Mouse (Mus musculus): Measurements from ENCODE around the gene Atp6v0b. TPM values are rescaled to one million over a fixed set of nuclear protein-coding genes. Genes with fewer than 3 reads are reported as not detected.

Atp6v0b gene
- polyA plus RNA-seq, 1 experiment from 2014 or later, result 307 TPM

DNA sequence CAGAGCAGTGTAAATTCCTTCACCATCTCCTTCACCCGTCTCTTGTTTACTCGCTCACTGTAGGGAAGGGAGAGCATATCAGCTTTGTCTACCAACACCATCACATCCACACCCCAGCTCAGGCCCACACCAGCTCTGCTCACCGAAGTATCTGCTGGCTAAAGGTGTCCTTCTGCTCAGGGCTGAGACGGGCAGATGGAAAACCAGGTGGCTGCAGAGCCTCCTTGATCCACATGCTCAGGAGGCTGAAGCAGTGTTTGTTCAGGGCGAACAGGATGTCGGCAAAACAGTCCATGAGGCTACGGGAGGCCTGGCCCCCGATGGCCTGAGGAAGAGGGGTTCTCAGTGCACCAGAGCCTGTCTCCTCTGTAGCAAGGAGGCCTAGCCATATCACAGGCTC is 7.5 kb upstream of the Atp6v0b start:
- H3K36me3 ChIP-seq (ENCODE audit: inconsistent target), result peaks cover 37% of the 10 kb centered on the region
- no peak overlapping the region for H3K27ac ChIP-seq
- H3K4me3 ChIP-seq (ENCODE audit: inconsistent target), result no peak overlapping the region
- H3K79me2 ChIP-seq (ENCODE audit: inconsistent target), result peaks cover 10% of the 10 kb centered on the region; the same call in 1 of the 2 replicates
- WGBS (ENCODE audit: missing documents), result 92% methylated on average over 6 of the region's 8 CpGs

DNA sequence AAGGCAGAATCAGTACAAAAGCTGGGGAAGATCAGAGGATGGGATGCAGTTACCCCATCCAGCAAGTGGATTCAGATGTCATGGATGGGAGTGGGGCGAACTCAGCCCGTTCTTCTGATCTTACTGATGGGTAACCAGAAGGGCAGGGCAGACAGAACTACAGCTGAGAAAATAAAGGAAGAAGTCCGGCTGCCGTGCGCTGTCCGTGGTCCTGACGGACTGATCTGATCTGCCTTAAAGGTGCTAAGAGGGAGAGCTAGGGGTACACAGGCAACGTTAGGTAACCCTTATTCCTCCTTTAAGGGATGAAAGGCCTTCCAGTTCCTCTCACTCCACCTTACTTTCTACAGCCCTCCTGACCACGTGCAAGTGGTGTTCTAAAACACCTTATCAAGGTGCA is 6.2 kb upstream of the Atp6v0b start:
- 19% methylated on average over 9 of the region's 9 CpGs for WGBS (ENCODE audit: missing documents)
- H3K4me3 ChIP-seq (ENCODE audit: inconsistent target), result no peak overlapping the region
- no peak overlapping the region for H3K27ac ChIP-seq
- H3K36me3 ChIP-seq (ENCODE audit: inconsistent target), result peaks cover 25% of the 10 kb centered on the region; the same call in 1 of the 2 replicates
- H3K79me2 ChIP-seq (ENCODE audit: inconsistent target), result peaks cover 10% of the 10 kb centered on the region; the same call in 1 of the 2 replicates

DNA sequence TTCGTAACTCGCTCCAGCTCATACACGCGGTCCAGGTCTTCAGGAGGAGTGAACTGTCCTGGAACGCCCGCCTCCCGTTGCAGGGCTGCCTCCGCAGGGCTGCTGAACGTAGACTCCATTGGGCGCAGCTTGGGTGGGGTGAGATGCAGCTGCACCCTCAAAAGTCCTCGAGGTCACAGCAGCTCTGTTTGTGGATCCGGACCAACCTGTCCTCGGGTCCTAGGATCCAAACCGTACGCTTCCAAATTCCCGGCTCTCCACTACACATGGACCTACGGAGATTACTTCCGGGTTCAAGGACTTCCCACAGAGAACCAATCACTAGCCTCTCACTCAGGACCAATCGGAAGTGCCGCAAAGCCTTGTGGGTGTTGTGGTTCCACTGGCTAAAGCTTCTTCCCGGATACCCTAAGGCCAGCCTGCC is 4.6 kb upstream of the Atp6v0b start, which contains the start of gene Dph2:
TSS of gene Dph2 (minus strand) at position 295 of the 424 bp plus-strand sequence.
- 0% methylated on average over 18 of the region's 21 CpGs for WGBS (ENCODE audit: missing documents)
- Histone ChIP-seq H3K27ac (no peak within 1 kb of the TSS), H3K4me3 (ENCODE audit: inconsistent target) (peak within 1 kb of the TSS; percentile 96), H3K36me3 (ENCODE audit: inconsistent target) (peaks cover 18% of the 10 kb centered on the region; the same call in 1 of the 2 replicates), H3K79me2 (ENCODE audit: inconsistent target) (peaks cover 10% of the 10 kb centered on the region)

DNA sequence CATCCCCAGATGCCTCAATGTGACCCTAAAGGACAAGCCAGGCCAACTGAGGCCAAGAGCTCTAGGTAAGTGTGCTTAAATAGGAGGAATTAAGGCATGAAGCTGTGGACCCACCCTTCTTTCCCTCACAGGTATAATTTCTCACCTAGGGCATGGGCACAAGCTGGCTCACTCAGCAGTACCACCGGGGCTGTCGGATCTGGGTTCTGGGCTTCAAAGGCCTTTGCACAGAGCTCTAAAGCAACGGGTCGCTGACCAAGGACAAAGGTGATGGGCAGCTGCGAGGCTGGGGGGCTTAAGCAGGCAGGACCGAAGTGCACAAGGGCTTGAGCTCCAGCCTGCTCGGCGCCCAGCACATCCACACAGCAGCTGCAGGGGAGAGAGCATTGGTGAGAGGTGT is 3.6 kb upstream of the Atp6v0b start:
- 94% methylated on average over 7 of the region's 8 CpGs for WGBS (ENCODE audit: missing documents)
- peaks cover 20% of the 10 kb centered on the region for H3K79me2 ChIP-seq (ENCODE audit: inconsistent target)
- peaks cover 17% of the 10 kb centered on the region; the same call in 1 of the 2 replicates for H3K36me3 ChIP-seq (ENCODE audit: inconsistent target)

DNA sequence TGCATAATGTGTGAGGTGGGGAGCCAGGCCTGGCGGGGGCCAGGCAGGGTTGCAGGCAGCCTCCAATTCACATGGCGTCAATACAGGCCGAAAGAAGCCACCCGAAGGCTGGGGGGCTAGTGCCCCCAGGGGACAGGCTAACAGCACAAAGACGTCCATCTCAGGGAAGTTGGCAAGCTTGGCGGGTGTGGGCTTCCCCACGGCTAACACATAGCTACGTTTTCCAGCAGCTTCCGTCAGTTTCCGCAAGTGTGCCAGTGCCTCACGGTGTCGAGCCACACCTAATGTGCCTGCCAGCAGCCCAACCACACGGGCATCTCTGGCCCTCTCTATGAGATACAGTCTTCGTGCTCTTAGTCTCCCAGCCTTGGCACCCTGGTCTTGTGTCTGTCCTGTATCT is 2.9 kb upstream of the Atp6v0b start:
- H3K79me2 ChIP-seq (ENCODE audit: inconsistent target), result peaks cover 24% of the 10 kb centered on the region
- WGBS (ENCODE audit: missing documents), result 93% methylated on average over 14 of the region's 14 CpGs
- H3K4me3 ChIP-seq (ENCODE audit: inconsistent target), result no peak overlapping the region
- no peak overlapping the region for H3K27ac ChIP-seq
- peaks cover 18% of the 10 kb centered on the region for H3K36me3 ChIP-seq (ENCODE audit: inconsistent target)

More for the DNA sequence above, 3.6 kb upstream of the Atp6v0b start:
- H3K4me3 ChIP-seq (ENCODE audit: inconsistent target), result peak overlapping the region; percentile 96
- no peak overlapping the region for H3K27ac ChIP-seq

DNA sequence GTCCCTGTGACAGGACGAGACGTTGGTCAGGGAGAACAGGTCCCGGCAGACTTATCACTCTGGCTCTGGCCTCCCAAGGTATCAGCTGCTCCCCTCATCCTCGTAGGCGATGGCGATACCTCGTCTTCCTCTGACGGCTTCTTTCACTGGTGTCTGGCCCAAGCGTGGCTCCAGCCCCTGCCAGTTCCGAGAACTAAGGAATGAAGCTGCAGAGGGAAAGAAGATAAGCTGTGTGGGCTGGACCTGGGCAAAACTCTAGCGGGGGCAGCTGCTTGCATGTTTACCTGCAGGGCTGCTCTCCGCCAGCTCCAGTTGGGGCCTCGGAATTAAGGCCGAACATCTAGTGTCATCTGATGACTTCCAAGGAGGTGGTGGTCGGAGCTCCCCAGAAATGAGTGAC is 2.3 kb upstream of the Atp6v0b start:
- Histone ChIP-seq H3K27ac (no peak overlapping the region), H3K4me3 (ENCODE audit: inconsistent target) (no peak overlapping the region), H3K79me2 (ENCODE audit: inconsistent target) (peaks cover 24% of the 10 kb centered on the region), H3K36me3 (ENCODE audit: inconsistent target) (peaks cover 21% of the 10 kb centered on the region)
- WGBS (ENCODE audit: missing documents), result 97% methylated on average over 15 of the region's 15 CpGs

DNA sequence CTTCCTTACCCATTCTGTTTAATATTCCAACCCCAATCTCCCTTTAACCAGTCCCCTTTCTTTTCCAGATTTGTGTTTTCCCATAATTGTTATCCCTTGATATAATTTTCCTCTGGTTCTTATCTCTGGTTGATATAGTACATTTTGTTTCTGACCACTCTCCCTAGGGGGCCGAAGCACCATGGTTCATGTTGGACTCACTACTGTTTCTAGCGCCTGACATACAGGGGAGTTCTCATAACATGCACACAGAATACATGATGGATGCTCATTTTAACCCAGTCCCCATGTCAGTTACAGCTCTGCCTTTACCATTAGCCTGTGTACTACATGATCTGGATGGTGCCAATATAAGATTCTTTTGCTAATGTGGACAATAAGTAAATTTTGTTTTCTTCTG is 787 bp upstream of the Atp6v0b start:
- Histone ChIP-seq H3K79me2 (ENCODE audit: inconsistent target) (peaks cover 24% of the 10 kb centered on the region), H3K36me3 (ENCODE audit: inconsistent target) (peaks cover 21% of the 10 kb centered on the region), H3K27ac (no peak overlapping the region), H3K4me3 (ENCODE audit: inconsistent target) (peak overlapping the region; percentile 84; the same call in 1 of the 2 replicates)
- 76% methylated on average over 2 of the region's 2 CpGs for WGBS (ENCODE audit: missing documents)

DNA sequence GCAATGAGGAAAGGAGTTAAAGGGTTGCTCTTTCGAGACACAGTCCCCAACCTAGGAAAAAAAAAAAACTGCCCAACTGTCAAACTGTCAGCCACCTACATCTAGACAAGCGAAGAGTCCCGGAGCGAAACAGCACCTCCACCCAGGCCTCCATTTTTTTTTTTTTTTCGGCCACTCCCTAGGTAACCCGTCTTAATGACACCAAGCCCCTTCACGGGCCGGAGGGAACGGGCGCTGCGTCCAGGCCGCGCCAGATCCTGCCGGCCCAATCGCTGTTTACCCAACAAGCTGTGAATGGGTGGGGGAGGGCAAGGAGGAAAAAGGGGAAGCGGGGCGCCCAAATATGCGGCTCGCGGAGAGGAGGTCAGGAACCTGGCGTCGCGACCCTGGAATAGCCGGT is 489 bp downstream of the Atp6v0b start:
- Histone ChIP-seq H3K4me3 (ENCODE audit: inconsistent target) (peak overlapping the region; percentile 84), H3K79me2 (ENCODE audit: inconsistent target) (peaks cover 24% of the 10 kb centered on the region), H3K27ac (peak overlapping the region; percentile 56), H3K36me3 (ENCODE audit: inconsistent target) (peaks cover 21% of the 10 kb centered on the region)
- 7% methylated on average over 11 of the region's 24 CpGs for WGBS (ENCODE audit: missing documents)

DNA sequence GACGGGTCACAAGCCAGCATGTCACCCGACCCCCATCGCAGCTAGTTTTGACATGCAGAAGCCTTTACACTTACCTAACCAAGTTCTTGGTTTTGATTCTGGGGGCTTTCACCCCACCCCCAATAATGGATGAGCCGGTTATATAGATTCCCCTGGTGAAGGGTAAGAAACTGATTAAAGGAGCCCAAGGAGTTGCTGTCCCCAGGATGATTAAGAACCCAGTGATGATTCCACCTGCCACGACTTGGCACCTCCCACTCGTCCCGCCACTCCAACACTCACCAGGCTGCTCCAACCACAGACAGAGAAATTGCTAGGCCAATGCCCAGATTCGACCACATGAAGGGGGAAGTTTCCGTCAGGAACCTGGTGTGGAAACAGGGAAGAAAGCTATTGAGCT is 1.1 kb downstream of the Atp6v0b start:
- peaks cover 18% of the 10 kb centered on the region for H3K79me2 ChIP-seq (ENCODE audit: inconsistent target)
- H3K27ac ChIP-seq, result peak overlapping the region; percentile 56; the same call in 1 of the 2 replicates
- H3K36me3 ChIP-seq (ENCODE audit: inconsistent target), result peaks cover 21% of the 10 kb centered on the region
- H3K4me3 ChIP-seq (ENCODE audit: inconsistent target), result peak overlapping the region; percentile 84
- 57% methylated on average over 9 of the region's 9 CpGs for WGBS (ENCODE audit: missing documents)

DNA sequence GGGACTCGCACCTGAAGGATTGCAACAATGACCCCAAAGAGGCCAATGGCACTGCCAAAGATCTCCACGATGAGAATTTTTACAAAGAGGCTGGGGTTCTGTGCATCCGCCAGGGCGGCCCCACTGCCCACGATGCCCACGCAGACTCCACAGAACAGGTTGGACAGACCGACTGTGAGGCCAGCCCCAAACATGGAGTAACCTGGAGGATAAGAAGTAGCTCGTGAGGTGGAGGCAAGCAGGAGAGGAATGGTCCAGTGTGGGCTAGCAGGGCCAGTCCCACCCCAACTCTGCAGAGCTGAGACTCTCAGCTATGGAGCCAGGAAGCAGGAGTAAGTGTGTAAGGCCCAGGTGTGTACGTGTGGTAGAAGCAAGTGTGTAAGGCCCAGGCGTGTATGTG is 2.0 kb downstream of the Atp6v0b start:
- H3K4me3 ChIP-seq (ENCODE audit: inconsistent target), result no peak overlapping the region
- WGBS (ENCODE audit: missing documents), result 94% methylated on average over 10 of the region's 10 CpGs
- H3K27ac ChIP-seq, result no peak overlapping the region
- H3K79me2 ChIP-seq (ENCODE audit: inconsistent target), result peaks cover 14% of the 10 kb centered on the region
- peaks cover 21% of the 10 kb centered on the region for H3K36me3 ChIP-seq (ENCODE audit: inconsistent target)

DNA sequence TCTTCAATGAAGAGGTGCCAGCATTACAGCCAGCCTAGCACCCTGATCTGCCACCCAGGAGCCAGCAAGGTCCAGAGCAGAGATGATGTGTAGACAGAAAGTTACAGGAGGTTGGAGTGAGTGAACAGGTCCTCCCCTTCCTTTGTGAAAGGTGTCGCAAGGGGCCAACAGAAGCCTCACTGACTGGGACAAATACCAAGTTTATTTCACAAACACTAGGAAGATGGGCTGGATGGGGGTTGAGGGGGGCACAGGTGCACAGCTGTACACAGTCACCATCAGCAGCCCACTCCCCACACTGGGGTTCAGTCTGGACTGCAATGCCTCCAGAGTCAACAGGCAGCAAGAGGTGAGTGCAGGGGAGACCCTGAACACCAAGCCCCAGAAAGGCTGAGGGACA is 3.0 kb downstream of the Atp6v0b start:
- H3K79me2 ChIP-seq (ENCODE audit: inconsistent target), result peaks cover 14% of the 10 kb centered on the region
- H3K36me3 ChIP-seq (ENCODE audit: inconsistent target), result peaks cover 21% of the 10 kb centered on the region
- no peak overlapping the region for H3K4me3 ChIP-seq (ENCODE audit: inconsistent target)
- no peak overlapping the region for H3K27ac ChIP-seq
- 91% methylated on average over 1 of the region's 1 CpGs for WGBS (ENCODE audit: missing documents)

DNA sequence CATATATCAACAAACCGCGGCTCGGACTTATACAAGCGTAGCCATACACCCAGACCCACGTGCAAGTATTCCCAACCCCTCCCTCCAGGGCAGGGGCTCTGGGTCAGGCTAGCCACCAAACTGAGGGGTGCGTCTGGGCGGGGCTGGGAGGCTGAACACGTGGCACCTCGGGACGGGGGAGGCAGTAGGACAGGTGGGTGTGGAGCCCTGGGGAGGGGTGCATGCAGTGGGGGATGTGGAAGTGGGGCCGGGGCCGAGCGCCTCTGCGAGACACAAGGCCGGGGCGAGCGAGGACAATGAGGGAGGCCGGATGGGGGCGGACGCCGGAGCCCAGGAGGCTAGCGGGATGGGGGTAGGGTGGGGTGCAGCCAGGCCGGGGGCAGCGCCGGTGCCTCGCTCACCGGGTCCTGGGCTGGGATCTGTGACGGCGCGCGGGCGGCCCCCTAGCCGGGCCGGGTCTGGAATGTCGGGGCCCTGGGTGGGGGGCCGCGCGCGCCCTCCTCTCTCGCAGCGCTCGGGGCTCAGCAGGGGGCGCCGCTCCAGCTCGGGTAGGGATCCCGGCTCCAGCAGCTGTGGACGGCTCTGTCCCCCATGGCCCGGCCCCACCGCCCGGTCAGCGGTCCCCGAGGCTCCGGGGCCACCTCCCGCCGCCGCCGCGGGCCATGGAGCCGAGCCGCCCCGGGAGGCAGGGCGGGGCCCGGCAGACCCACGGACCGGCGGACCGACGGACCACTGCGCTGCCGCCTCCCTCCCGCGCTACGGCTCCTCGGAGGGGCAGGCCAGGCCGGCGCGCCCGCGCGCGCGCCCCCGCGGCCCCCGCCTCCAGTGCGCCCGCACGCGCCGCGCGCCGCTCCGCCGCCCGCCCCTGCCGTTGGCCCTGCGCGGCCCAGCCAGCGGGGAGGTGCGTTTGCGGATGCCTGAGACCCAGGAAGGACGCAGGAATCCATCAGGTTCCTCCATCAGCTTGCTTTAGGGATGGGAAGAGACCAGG is 4.1 kb downstream of the Atp6v0b start, which contains the start of gene B4galt2:
TSS of gene B4galt2 (minus strand) at position 787 of the 991 bp plus-strand sequence.
- H3K79me2 ChIP-seq (ENCODE audit: inconsistent target), result peaks cover 14% of the 10 kb centered on the region
- peaks cover 21% of the 10 kb centered on the region for H3K36me3 ChIP-seq (ENCODE audit: inconsistent target)
- H3K27ac ChIP-seq, result no peak within 1 kb of the TSS
- WGBS (ENCODE audit: missing documents), result 15% methylated on average over 91 of the region's 103 CpGs
- no peak within 1 kb of the TSS for H3K4me3 ChIP-seq (ENCODE audit: inconsistent target)

DNA sequence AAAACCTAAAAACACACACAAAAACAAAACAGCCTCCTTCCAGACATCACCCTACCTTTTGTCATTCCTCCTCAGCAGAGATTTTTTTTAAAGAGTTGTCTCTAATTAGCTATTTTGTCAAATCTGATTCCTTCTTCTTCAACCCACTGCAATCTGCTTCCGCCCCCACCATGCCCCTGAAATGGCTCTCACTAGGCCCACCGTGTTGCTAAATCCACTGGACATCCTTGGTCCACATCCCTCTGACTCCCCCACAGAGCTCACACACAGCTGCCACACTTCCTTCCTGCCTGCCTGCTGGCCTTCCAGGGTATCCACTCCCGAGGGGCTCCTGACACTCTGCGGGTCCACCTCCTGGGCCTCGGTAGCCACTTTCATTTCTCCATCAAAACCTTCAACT is 8.4 kb downstream of the Atp6v0b start:
- Histone ChIP-seq H3K36me3 (ENCODE audit: inconsistent target) (no peaks in the 10 kb centered on the region), H3K4me3 (ENCODE audit: inconsistent target) (no peak overlapping the region), H3K79me2 (ENCODE audit: inconsistent target) (no peaks in the 10 kb centered on the region), H3K27ac (no peak overlapping the region)
- 54% methylated on average over 5 of the region's 5 CpGs for WGBS (ENCODE audit: missing documents)

DNA sequence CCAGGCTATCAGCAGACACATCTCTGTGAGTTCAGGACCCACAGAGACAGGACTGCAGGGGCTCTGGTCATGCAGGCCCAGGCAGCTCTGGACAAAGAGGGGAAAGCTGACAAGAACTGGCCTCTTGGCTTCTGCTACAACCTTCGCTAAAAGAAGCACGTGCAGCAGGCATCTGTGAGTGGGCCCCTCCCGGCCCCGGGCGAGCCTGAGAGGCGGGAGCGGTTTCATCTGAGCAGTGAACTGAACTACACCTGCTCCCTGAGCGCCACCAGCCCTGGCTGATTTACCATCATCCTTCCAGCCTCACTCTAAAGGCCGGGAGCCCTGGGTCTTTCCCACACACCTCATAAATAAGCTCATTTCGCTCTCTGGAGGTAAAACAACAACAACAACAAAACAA is 8.8 kb downstream of the Atp6v0b start:
- Histone ChIP-seq H3K79me2 (ENCODE audit: inconsistent target) (no peaks in the 10 kb centered on the region), H3K4me3 (ENCODE audit: inconsistent target) (no peak overlapping the region), H3K36me3 (ENCODE audit: inconsistent target) (no peaks in the 10 kb centered on the region), H3K27ac (no peak overlapping the region)
- WGBS (ENCODE audit: missing documents), result 92% methylated on average over 10 of the region's 10 CpGs

DNA sequence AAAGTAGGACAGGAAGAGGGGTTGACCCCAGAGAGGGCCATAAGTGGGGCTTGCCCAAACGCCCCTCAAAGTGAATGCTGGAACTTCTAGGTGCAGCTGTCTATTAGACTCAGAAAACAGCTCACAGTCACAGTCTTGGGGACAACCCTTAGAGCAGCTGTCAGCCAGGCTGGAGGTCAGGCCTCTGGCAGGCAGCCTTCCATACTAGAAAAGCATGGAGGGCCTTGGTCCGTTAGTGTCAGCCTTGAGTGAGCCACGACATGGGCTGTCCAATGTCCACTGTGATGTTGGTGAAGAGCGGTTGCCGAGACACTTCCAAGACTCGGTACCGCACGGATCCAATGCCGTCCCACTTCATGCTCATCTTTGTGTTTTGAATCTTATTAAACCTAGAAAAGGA is 13.5 kb downstream of the Atp6v0b start:
- no peak overlapping the region for H3K4me3 ChIP-seq (ENCODE audit: inconsistent target)
- H3K27ac ChIP-seq, result no peak overlapping the region
- H3K79me2 ChIP-seq (ENCODE audit: inconsistent target), result no peaks in the 10 kb centered on the region
- WGBS (ENCODE audit: missing documents), result 88% methylated on average over 9 of the region's 9 CpGs
- H3K36me3 ChIP-seq (ENCODE audit: inconsistent target), result no peaks in the 10 kb centered on the region

All from macrophage (primary cell).